ENCODE assay signal across 14 mouse cellular contexts in genomic region chr17:30364701-30365100, GRCm38 (mm10).
"Had no signal": no experiment of that assay in that cellular context is flagged by ENCODE, and none has a peak within 500 bp of the region (broad histone marks: within the 10 kb centered on the region; RNA-seq: fewer than 3 reads in every experiment).

No protein-coding gene starts in this region.

- H3K9me3 ChIP-seq: limb, embryonic 12.5 days; liver, embryonic 13.5 days; lung, embryonic 15.5 days; megakaryocyte, embryonic 14.5 days had no signal

- DNase-seq: kidney, adult 18-20 months; kidney, postnatal 10 days; kidney, postnatal 4 days; liver; liver, embryonic 13.5 days; liver, postnatal 0 days; lung, postnatal 14 days; right cerebral cortex, postnatal 14 days; thymus, postnatal 36 days had no signal

- H3K4me2 ChIP-seq: limb, embryonic 12.5 days; liver, embryonic 13.5 days; lung, embryonic 15.5 days had no signal

- H3K27ac ChIP-seq: layer of hippocampus, adult 2 months; limb, embryonic 12.5 days; liver, embryonic 13.5 days; lung, embryonic 15.5 days; macrophage had no signal

- H3K36me3 ChIP-seq: limb, embryonic 12.5 days; liver, embryonic 13.5 days; lung, embryonic 15.5 days had no signal

- H3K27me3 ChIP-seq: limb, embryonic 12.5 days; liver, embryonic 13.5 days; lung, embryonic 15.5 days had no signal

- ATAC-seq: liver, postnatal 0 days had no signal

- H3K9ac ChIP-seq: limb, embryonic 12.5 days; liver, embryonic 13.5 days; liver, postnatal 0 days; lung, embryonic 15.5 days had no signal

- H3K4me3 ChIP-seq: layer of hippocampus, adult 2 months; limb, embryonic 12.5 days; liver, embryonic 13.5 days; lung, embryonic 15.5 days; megakaryocyte, embryonic 14.5 days had no signal
